Mouse (Mus musculus) megakaryocyte, embryonic 14.5 days (primary cell): ENCODE data around the gene Taar9.

ENCODE experiments used
- FLI1 ChIP-seq: IDR thresholded peaks from 2 replicates; pipeline ENCODE4 v1.6.1; 2012; ENCODE audit warnings: low read length, inconsistent platforms, mixed read lengths
- GATA1 ChIP-seq: IDR thresholded peaks from 3 replicates; pipeline ENCODE4 v1.6.1; 2012; ENCODE audit warnings: mixed read lengths, low read length, inconsistent platforms, borderline replicate concordance

DNA sequence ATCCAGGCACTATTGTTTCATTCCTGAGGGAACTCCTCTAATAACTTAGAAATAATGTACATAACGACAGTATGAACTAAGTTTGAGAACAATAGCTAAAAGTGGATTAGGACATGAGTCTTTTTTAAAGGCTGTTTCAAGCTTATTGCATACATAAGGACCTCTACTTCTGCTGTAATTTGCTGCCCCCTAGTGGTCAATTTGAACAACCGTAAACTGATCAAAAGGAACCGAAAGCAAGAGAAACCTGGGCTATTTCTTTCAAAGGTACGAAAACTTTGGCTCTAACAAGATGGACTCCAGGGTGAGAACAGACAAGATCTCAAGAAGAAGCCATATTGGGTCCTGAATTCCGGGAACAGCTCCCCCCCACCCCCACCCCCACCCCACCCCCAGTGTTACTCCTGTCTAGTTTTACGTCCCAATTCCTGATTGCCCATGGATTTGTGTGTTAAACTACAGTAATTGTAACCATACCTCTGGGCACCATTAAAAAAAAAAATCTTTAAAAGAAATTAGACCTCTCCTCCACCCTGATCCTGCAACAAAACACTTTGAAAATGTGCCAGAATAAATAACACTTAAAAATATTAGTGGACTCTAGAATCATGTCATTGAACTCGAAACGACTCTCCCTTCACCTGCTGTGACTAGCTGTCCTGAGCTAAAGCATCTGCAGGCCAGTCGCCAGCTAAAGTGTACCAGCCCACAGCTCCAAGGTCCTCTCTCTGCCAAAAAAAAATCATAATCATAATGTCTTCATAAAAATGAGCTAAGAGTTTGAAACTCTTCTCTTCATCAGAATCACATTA lies 22.3 kb upstream of the Taar9 start:
- TF ChIP-seq GATA1 (no peak), FLI1 (no peak)
